Mouse (Mus musculus) erythroblast, embryonic 14.5 days (primary cell): ENCODE data around the gene Cacna1a.
"Not testable (repeated sequence)": the region's sequence is repeated elsewhere in the genome, so short reads cannot be mapped to it uniquely, and the experiment has no call there.

ENCODE experiments used
- GATA1 ChIP-seq: IDR thresholded peaks from 2 replicates; pipeline ENCODE4 v1.6.1; 2012; ENCODE audit warnings: low read length, inconsistent platforms, mixed read lengths
- TAL1 ChIP-seq: IDR thresholded peaks from 3 replicates; pipeline ENCODE4 v1.6.1; 2012; ENCODE audit warnings: low read length, inconsistent platforms, mixed read lengths

DNA sequence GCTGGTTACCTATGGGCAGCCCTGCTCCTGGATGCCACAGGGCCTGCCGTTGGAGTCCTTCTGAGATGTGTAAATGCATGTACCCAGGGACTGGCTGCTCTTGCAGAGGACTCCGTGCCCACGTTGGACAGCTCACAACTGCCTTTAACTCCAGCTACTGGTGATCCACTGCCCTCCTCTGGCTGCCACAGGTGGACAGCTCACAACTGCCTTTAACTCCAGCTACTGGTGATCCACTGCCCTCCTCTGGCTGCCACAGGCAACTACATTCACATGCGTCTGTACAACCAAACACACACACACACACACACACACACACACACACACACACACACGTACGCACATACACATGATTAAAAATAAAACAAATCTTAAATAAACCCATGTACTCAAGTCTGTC lies 121.5 kb downstream of the Cacna1a start:
- TF ChIP-seq TAL1, GATA1: not testable (repeated sequence)
